Mouse (Mus musculus): ENCODE measurements around the gene Maml3.

GRCm38 (mm10) chr3:51908437-51908990, 196.4 kb downstream of the Maml3 start:
- no peak for TF ChIP-seq CTCF (IDR thresholded peaks at IDR 0.05; ENCODE audit: low read depth, low read length)
- no peak for TF ChIP-seq POLR2A (IDR thresholded peaks at IDR 0.05; ENCODE audit: borderline replicate concordance, low read depth, low read length)
